Mouse (Mus musculus) cerebellum, adult 11-12 months (tissue): Measurements from ENCODE around the gene Atp6v0a1.

ENCODE experiments used
- DNase-seq: peaks from one replicate; pipeline ENCODE4 v3.0.0; 2022

The Atp6v0a1 gene

DNA sequence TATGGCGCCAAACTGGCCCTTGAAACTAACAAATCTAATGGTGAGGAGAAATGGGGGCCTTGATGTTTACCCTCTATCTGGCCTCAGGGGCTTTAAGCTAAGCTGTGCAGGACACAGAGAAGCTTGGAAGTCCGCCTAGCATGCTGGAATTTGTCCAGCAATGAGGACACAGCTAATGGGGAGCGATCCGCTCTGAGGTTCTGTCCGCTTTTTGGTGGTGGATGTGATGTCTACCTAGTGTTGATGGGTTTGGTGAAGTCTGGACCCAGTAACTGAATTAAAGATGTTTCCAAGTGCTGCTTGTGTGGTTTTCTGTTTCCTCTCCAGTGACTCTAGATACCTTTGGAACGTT, 77.0 kb downstream of the Atp6v0a1 start:
- peak; percentile 55 for DNase-seq

DNA sequence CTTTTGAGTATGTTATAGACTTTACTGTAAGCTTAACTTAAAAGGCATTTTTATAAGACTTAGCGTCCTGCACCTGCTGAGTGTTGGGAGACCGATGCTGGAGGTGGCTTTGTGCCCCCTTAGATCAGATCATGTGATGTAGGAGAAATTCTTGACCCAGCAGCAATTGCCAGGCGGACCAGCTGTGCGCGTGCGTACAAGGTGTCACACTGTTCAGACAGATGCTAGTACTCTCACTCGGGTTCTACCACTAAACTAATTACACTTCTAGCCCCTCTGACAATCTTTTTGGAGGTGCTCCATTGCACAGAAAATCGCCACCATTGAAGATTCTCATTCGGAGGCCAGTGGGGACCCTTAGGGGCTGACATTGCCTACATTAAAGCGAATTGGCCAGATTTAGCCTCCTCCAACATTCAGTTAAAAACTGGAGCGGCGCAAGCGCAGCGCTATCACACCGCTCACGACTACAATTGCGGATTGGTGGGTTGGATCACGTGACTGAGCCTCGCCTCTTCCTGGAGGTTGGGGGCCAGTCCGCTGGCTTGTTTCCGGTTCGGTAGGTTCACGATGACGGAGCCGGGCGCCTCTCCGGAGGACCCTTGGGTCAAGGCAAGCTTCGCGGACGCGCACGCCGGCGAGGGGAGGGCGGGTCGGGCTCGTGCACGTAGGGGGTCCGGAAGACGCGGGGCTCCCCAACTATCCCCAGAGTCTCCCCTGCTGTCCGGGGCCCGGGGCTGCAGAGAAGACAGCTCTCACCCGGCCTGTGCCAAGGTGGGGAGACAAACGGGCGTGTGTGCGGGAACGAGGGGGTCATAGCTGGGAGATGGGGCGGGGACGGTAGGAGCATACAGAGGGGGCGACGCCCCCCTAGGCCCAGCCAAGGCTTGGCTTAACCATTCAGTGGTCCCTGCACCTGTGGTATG, 77.8 kb downstream of the Atp6v0a1 start, which contains the start of gene Mlx:
Gene Mlx, plus strand, starts transcription at position 522 of the 926 bp plus-strand sequence.
- peak; percentile 90 for DNase-seq

DNA sequence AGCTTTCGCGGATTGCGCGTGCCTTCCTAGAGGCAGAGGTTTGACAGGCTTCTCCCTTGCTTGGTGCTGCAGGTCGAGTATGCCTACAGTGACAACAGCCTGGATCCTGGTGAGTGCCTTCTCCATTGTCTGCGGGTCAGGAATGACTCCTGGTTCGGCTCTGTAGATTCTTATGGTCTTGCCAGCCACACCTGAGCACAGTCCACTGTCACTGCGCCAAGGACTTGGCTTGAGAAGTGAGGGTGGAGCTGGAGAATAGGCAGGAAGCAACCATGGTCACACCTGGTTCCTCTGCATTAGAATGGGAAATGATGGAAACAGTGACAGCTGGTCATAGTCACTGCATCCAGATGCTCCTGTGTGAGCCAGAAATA, 78.4 kb downstream of the Atp6v0a1 start:
- DNase-seq, result no peak

DNA sequence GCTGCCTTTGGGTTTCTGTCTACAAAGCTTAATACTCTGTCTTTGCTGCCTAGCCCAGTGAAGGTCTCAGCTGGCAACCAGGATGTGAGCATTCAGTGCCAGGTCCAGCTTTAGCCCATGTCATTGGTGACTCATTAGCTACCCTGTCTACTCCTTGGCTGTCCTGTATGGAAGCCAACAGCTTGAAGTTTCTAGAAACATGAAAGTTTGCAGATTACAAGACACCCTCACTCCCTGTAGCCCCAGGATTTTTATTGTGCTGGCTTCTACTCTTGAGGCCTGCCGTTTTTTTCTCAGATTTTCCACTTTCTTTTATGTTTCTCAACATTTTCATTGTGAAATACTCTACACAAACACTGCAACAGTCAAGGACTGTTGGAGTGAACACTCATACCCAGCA, 80.7 kb downstream of the Atp6v0a1 start:
- DNase-seq, result no peak

DNA sequence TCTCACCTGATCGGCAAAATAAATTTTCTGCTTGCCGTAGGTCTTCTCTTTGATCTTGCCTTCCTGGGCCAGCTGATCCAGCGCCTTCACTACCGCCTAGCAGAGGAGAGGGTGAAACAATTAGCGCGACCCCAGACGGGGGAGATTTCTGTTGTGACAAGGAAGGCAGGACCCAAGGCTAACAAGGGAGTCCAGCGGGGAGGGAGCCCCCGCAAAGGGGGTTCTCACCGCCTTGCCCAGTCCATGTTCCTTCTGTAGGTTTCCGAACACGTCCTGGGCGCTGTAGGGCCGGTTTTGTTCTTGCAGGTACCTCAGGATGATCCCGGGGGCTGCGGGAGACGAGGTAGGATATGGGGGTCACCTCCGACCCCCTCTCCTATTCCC, 85.7 kb downstream of the Atp6v0a1 start:
- DNase-seq, result no peak

DNA sequence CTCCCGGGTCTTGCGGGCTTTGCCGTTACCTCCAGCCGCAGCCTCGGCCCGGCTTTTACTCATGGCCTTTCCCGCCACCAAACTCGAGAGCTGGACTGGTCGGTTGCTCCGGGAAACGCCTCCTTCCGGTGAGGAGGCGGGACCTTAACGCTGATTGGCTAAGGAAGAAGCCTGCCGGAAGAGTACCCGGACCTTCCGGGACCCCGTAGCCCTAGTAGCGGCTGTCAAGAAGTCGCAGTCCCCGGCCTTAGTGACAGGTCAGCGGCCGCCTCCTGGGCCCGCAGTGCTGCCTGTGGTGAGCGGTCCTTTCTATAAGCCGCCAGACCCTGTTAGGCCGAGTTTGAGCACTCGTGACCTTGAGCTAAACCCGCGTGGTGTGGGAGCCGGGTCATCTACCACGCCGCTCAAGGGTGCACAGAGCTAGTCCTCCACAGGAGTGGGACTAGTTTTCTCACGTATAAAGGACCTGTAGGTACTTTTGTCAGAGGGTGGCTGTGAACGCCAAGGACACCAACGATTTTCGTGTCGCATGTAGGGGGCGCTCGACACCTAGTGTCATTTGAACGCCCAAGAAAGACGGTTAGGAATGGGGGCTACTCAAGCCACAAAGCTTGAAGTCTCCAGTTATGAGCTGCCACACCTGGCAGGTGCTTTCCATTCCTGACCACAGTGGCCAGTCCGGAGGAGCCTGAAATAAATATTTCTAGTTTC, 86.2 kb downstream of the Atp6v0a1 start, which contains the start of gene Psmc3ip:
Gene Psmc3ip, minus strand, starts transcription at position 123 of the 711 bp plus-strand sequence.
- DNase-seq, result peak; percentile 95

DNA sequence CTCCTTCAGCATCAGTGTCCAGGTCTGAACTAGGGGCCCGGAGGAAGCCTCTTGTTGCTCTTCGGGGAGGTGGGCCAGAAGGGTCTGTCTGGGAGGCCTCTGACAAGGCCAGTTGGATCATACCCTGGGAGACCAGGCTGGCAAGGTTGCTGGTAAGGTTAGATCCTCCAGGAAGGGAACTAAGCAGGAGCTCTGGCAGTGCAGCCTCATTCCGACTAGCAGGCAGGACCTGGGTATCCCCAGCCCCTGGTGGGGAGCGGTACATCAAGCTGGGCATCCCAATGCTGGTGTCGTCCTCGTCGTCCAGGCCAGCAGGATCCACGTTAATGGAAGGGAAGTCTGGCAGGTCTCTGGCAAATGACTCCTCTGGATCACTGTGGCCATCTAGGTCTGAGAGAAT, 89.0 kb downstream of the Atp6v0a1 start:
- peak; percentile 24 for DNase-seq

DNA sequence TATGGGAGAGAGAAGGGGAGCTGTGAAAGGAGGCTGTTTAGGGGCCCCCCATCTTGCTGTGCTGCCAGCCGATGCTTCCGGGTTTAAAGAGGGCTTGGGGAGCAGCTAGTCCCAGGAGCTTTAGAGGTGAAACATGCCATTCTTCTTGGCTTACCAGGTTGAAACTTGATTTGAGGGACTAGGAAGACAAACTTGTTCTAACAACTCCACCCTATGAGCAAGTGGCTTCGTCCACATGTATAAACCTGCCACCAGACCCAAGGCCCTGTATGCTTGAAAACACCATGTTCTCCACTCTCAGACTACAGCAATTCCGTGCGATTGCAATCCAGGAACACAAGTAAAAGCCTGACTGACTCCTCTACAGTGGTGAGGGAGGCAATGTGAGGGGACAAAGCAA, 93.8 kb downstream of the Atp6v0a1 start:
- DNase-seq, result no peak

DNA sequence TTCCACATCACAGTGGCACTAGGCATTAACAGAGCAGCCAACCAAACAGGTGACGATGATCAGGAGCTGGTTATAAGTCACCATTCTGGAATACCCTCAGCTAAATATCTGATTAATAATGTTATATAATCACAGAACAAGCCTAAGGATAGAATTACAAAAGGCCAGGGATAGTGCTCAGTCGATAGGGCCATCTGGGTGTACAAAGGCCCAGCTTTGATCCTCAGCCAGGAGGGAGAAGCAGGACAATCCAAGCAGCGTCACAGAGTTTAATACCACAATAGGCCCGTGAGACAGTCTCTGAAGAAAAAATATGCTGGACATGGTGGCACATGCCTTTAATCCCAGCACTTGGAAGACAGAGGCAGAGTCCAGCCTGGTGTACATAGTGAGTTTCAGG, 100.1 kb downstream of the Atp6v0a1 start:
- peak; percentile 12 for DNase-seq

DNA sequence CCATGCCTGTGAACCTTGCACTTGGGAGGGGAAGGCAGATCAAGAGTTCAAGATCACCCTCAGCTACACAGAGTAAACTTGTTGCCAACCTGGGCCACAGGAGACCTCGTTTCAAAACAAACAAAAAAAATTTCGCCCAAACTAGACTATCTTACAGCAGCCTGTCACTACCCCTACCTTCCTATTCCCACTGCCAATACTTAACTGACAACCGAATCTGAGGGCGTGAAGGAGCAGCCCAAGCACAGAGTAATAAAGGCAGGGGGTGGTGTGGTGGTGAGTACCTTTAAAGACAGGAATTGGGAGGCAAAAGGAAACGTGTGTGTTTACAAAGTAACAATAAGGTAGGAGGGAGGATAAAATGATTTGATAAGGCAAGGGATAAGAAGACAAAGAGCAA, 101.5 kb downstream of the Atp6v0a1 start:
- no peak for DNase-seq

DNA sequence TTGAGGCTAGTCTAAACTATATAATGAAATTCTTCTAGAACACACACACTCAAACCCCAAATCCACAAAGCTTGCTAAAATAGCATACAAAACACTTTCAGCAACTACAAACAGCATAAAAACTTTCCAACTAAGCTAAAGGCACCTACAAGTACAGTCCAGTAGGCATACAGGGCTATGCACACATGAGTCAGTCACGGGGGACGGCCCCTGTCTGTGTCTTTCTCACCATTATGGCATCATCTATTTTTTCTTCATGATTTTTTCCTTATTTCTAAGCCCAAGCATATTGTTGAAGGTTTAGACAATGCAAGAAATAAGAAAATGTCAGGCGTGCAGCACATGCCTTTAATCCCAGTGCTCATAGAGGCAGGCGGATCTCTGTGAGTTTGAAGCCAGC, 101.9 kb downstream of the Atp6v0a1 start:
- no peak for DNase-seq

DNA sequence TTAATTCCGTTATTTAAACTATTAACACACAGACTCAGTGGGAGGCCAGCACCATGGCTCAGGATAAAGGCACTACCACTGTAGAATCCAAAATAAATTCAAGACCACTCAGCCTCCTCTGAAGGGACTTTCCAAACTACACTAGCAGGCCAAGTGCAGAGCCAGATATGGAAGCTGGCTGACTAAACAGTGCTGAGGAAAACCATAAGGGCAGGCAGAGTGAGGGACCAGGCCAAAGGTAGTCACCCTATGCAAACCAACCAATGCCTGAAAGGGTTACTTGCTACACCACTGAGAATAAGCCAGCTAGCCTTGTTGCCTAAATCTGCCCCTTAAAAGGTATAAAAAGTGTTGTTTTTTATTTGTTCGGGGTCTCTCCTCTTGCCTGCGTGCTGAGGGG, 102.9 kb downstream of the Atp6v0a1 start:
- peak; percentile 6 for DNase-seq
